Mouse (Mus musculus) ES-E14 (cell line): ENCODE results near the gene Dtd2.

ENCODE experiments used
- CHD2 ChIP-seq: IDR thresholded peaks from 2 replicates; pipeline ENCODE4 v1.6.1; 2014; ENCODE audit warnings: mild to moderate bottlenecking, low read depth, low read length, inconsistent platforms
- HCFC1 ChIP-seq: IDR thresholded peaks from 2 replicates; pipeline ENCODE4 v1.6.1; 2012; ENCODE audit warnings: low read length, inconsistent platforms, borderline replicate concordance; ENCODE audit not compliant: insufficient read depth
- MAFK ChIP-seq: IDR thresholded peaks from 2 replicates; pipeline ENCODE4 v1.6.1; 2014; ENCODE audit warnings: mild to moderate bottlenecking, low read depth, low read length, inconsistent platforms; ENCODE audit not compliant: insufficient read depth

DNA sequence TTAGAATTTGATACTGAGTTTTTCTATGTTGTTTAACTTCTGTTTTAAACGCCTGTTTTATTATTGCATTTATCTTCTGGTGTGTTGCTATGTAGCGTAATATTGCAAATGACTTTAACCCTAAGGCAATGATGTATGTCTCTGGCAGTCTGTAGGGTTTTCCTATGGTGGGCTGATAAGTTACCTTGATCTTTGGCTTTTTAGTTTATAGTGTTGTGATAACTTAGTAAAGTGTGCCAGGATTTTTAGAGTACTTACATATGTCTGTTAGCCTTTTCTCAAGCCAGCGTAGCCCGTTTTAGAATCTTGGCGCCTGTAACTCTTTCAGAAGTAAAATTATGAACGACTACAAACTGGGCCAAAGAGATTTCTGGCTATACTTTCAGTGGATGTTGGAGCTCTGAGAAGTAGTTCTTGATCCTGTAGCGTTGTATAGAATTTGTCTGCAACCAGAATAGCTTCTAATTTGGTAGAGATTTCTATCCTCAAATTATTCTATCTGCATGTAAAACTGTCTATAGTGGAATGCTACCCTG, 8.3 kb upstream of the Dtd2 start:
- no peak for TF ChIP-seq CHD2
- no peak for TF ChIP-seq HCFC1
- no peak for TF ChIP-seq MAFK
